Mouse (Mus musculus): ENCODE data around the gene Espn. TPM values are rescaled to one million over a fixed set of nuclear protein-coding genes. Genes with fewer than 3 reads are reported as not detected.

Espn gene
- polyA plus RNA-seq, 1 experiment from 2014 or later: 0.90 TPM

- Histone ChIP-seq H3K27ac (ENCODE audit: low read depth, low read length) (no peak overlapping the region), H3K4me3 (ENCODE audit: low read depth, low read length) (no peak overlapping the region), H3K36me3 (ENCODE audit: control insufficient read depth, insufficient read depth, low read length) (no peaks in the 10 kb centered on the region), H3K9me3 (replicated peaks; ENCODE audit: control insufficient read depth, low read length) (no peaks in the 10 kb centered on the region), H3K4me2 (no peak overlapping the region), H3K9ac (ENCODE audit: low read depth, low read length) (no peak overlapping the region), H3K4me1 (ENCODE audit: control insufficient read depth, insufficient read depth, low read length) (peaks cover 18% of the 10 kb centered on the region), H3K27me3 (ENCODE audit: control insufficient read depth, insufficient read depth, low read length) (peaks cover 48% of the 10 kb centered on the region)
- 41% methylated on average over 4 of the region's 4 CpGs for WGBS (ENCODE audit: insufficient replicate concordance)
- ATAC-seq (replicated peaks; ENCODE audit: insufficient number of reproducible peaks, low FRiP score, low TSS enrichment): no peak
Measured at GRCm38 (mm10) chr4:152150546-152150945, 1.6 kb downstream of the Espn start.

- H3K4me1 ChIP-seq (ENCODE audit: control insufficient read depth, insufficient read depth, low read length): peaks cover 3% of the 10 kb centered on the region; the same call in 1 of the 2 replicates
- H3K4me3 ChIP-seq (ENCODE audit: low read depth, low read length): no peak overlapping the region
- H3K9me3 ChIP-seq (replicated peaks; ENCODE audit: control insufficient read depth, low read length): no peaks in the 10 kb centered on the region
- H3K36me3 ChIP-seq (ENCODE audit: control insufficient read depth, insufficient read depth, low read length): no peaks in the 10 kb centered on the region
- 64% methylated on average over 11 of the region's 11 CpGs for WGBS (ENCODE audit: insufficient replicate concordance)
- no peak overlapping the region for H3K9ac ChIP-seq (ENCODE audit: low read depth, low read length)
- peaks cover 38% of the 10 kb centered on the region for H3K27me3 ChIP-seq (ENCODE audit: control insufficient read depth, insufficient read depth, low read length)
- ATAC-seq (replicated peaks; ENCODE audit: insufficient number of reproducible peaks, low FRiP score, low TSS enrichment): no peak
- no peak overlapping the region for H3K27ac ChIP-seq (ENCODE audit: low read depth, low read length)
- no peak overlapping the region for H3K4me2 ChIP-seq
Measured at GRCm38 (mm10) chr4:152146033-152146827, 5.9 kb downstream of the Espn start.

GRCm38 (mm10) chr4:152145473-152145872 is 6.7 kb downstream of the Espn start:
- H3K27ac ChIP-seq (ENCODE audit: low read depth, low read length): no peak overlapping the region
- WGBS (ENCODE audit: insufficient replicate concordance): 56% methylated on average over 10 of the region's 10 CpGs
- ATAC-seq (replicated peaks; ENCODE audit: insufficient number of reproducible peaks, low FRiP score, low TSS enrichment): no peak
- no peak overlapping the region for H3K9ac ChIP-seq (ENCODE audit: low read depth, low read length)
- H3K4me2 ChIP-seq: no peak overlapping the region
- H3K4me1 ChIP-seq (ENCODE audit: control insufficient read depth, insufficient read depth, low read length): peaks cover 1% of the 10 kb centered on the region; the same call in 1 of the 2 replicates
- no peaks in the 10 kb centered on the region for H3K36me3 ChIP-seq (ENCODE audit: control insufficient read depth, insufficient read depth, low read length)
- H3K27me3 ChIP-seq (ENCODE audit: control insufficient read depth, insufficient read depth, low read length): peaks cover 34% of the 10 kb centered on the region
- H3K9me3 ChIP-seq (replicated peaks; ENCODE audit: control insufficient read depth, low read length): no peaks in the 10 kb centered on the region
- no peak overlapping the region for H3K4me3 ChIP-seq (ENCODE audit: low read depth, low read length)

GRCm38 (mm10) chr4:152143632-152144031 is 8.5 kb downstream of the Espn start:
- Histone ChIP-seq H3K27me3 (ENCODE audit: control insufficient read depth, insufficient read depth, low read length) (peaks cover 28% of the 10 kb centered on the region), H3K4me2 (no peak overlapping the region), H3K27ac (ENCODE audit: low read depth, low read length) (no peak overlapping the region), H3K4me1 (ENCODE audit: control insufficient read depth, insufficient read depth, low read length) (peaks cover 3% of the 10 kb centered on the region; the same call in 1 of the 2 replicates), H3K36me3 (ENCODE audit: control insufficient read depth, insufficient read depth, low read length) (no peaks in the 10 kb centered on the region), H3K4me3 (ENCODE audit: low read depth, low read length) (no peak overlapping the region), H3K9me3 (replicated peaks; ENCODE audit: control insufficient read depth, low read length) (no peaks in the 10 kb centered on the region), H3K9ac (ENCODE audit: low read depth, low read length) (no peak overlapping the region)
- no peak for ATAC-seq (replicated peaks; ENCODE audit: insufficient number of reproducible peaks, low FRiP score, low TSS enrichment)
- 35% methylated on average over 1 of the region's 1 CpGs for WGBS (ENCODE audit: insufficient replicate concordance)

GRCm38 (mm10) chr4:152141521-152142135 is 10.5 kb downstream of the Espn start:
- Histone ChIP-seq H3K9ac (ENCODE audit: low read depth, low read length) (no peak overlapping the region), H3K9me3 (replicated peaks; ENCODE audit: control insufficient read depth, low read length) (no peaks in the 10 kb centered on the region), H3K27me3 (ENCODE audit: control insufficient read depth, insufficient read depth, low read length) (peaks cover 34% of the 10 kb centered on the region), H3K4me1 (ENCODE audit: control insufficient read depth, insufficient read depth, low read length) (peaks cover 8% of the 10 kb centered on the region; the same call in 1 of the 2 replicates), H3K36me3 (ENCODE audit: control insufficient read depth, insufficient read depth, low read length) (no peaks in the 10 kb centered on the region), H3K27ac (ENCODE audit: low read depth, low read length) (no peak overlapping the region), H3K4me3 (ENCODE audit: low read depth, low read length) (no peak overlapping the region), H3K4me2 (no peak overlapping the region)
- ATAC-seq (replicated peaks; ENCODE audit: insufficient number of reproducible peaks, low FRiP score, low TSS enrichment): no peak
- WGBS (ENCODE audit: insufficient replicate concordance): 69% methylated on average over 8 of the region's 8 CpGs

GRCm38 (mm10) chr4:152140441-152140840 is 11.7 kb downstream of the Espn start:
- Histone ChIP-seq H3K4me2 (no peak overlapping the region), H3K9ac (ENCODE audit: low read depth, low read length) (no peak overlapping the region), H3K27ac (ENCODE audit: low read depth, low read length) (no peak overlapping the region), H3K9me3 (replicated peaks; ENCODE audit: control insufficient read depth, low read length) (no peaks in the 10 kb centered on the region), H3K4me1 (ENCODE audit: control insufficient read depth, insufficient read depth, low read length) (peaks cover 8% of the 10 kb centered on the region; the same call in 1 of the 2 replicates), H3K4me3 (ENCODE audit: low read depth, low read length) (no peak overlapping the region), H3K36me3 (ENCODE audit: control insufficient read depth, insufficient read depth, low read length) (no peaks in the 10 kb centered on the region), H3K27me3 (ENCODE audit: control insufficient read depth, insufficient read depth, low read length) (peaks cover 36% of the 10 kb centered on the region)
- no peak for ATAC-seq (replicated peaks; ENCODE audit: insufficient number of reproducible peaks, low FRiP score, low TSS enrichment)
- 32% methylated on average over 6 of the region's 6 CpGs for WGBS (ENCODE audit: insufficient replicate concordance)

- peaks cover 8% of the 10 kb centered on the region; the same call in 1 of the 2 replicates for H3K4me1 ChIP-seq (ENCODE audit: control insufficient read depth, insufficient read depth, low read length)
- peaks cover 40% of the 10 kb centered on the region for H3K27me3 ChIP-seq (ENCODE audit: control insufficient read depth, insufficient read depth, low read length)
- H3K4me3 ChIP-seq (ENCODE audit: low read depth, low read length): peak overlapping the region; percentile 47
- H3K36me3 ChIP-seq (ENCODE audit: control insufficient read depth, insufficient read depth, low read length): no peaks in the 10 kb centered on the region
- peak overlapping the region; percentile 69 for H3K4me2 ChIP-seq
- ATAC-seq (replicated peaks; ENCODE audit: insufficient number of reproducible peaks, low FRiP score, low TSS enrichment): peak; percentile 85
- H3K27ac ChIP-seq (ENCODE audit: low read depth, low read length): no peak overlapping the region
- H3K9me3 ChIP-seq (replicated peaks; ENCODE audit: control insufficient read depth, low read length): no peaks in the 10 kb centered on the region
- no peak overlapping the region for H3K9ac ChIP-seq (ENCODE audit: low read depth, low read length)
- WGBS (ENCODE audit: insufficient replicate concordance): 4% methylated on average over 51 of the region's 51 CpGs
Measured at GRCm38 (mm10) chr4:152138497-152139260, 13.5 kb downstream of the Espn start.

- ATAC-seq (replicated peaks; ENCODE audit: insufficient number of reproducible peaks, low FRiP score, low TSS enrichment): no peak
- H3K9ac ChIP-seq (ENCODE audit: low read depth, low read length): no peak overlapping the region
- H3K27ac ChIP-seq (ENCODE audit: low read depth, low read length): no peak overlapping the region
- peaks cover 52% of the 10 kb centered on the region for H3K27me3 ChIP-seq (ENCODE audit: control insufficient read depth, insufficient read depth, low read length)
- H3K4me1 ChIP-seq (ENCODE audit: control insufficient read depth, insufficient read depth, low read length): peaks cover 8% of the 10 kb centered on the region
- WGBS (ENCODE audit: insufficient replicate concordance): 90% methylated on average over 2 of the region's 2 CpGs
- H3K36me3 ChIP-seq (ENCODE audit: control insufficient read depth, insufficient read depth, low read length): no peaks in the 10 kb centered on the region
- no peaks in the 10 kb centered on the region for H3K9me3 ChIP-seq (replicated peaks; ENCODE audit: control insufficient read depth, low read length)
- no peak overlapping the region for H3K4me3 ChIP-seq (ENCODE audit: low read depth, low read length)
- H3K4me2 ChIP-seq: no peak overlapping the region
Measured at GRCm38 (mm10) chr4:152136876-152137250, 15.3 kb downstream of the Espn start.

Measured in heart, embryonic 11.5 days (tissue).